14 mouse cellular contexts compared by ENCODE assay signal in the genomic region with DNA sequence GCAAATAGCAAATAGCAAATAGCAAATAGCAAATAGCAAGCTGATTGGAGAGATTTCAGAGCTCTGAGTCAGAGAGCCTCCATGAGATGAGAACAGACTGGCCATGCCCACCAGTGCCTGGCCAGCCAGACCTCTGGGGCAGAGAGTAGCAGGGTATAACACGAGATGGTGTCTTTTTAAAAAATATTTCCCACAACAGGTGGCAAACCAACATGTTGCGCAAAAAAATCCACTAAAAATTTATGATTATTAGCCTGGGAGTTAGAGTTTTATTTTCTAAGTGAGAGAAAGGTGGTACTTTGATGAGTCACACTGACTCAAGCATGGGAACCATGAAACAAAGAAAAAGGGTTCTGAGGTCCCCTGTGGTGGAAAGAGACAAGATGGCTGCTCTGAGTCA.
"Had no signal": no experiment of that assay in that cellular context is flagged by ENCODE, and none has a peak within 500 bp of the region (broad histone marks: within the 10 kb centered on the region; RNA-seq: fewer than 3 reads in every experiment).

No protein-coding gene starts in this region.

- DNase-seq: gastrocnemius, adult 2 months; gastrocnemius, postnatal 10 days; gastrocnemius, postnatal 25 days; heart, adult 18-20 months; heart, postnatal 10 days; heart, postnatal 4 days; kidney, adult 2 months; kidney, adult 9 months; kidney, postnatal 14 days; kidney, postnatal 36 days; layer of hippocampus, adult 9-11 months; layer of hippocampus, postnatal 36 days; left cerebral cortex, postnatal 4 days; liver, embryonic 13.5 days had no signal
